Mouse (Mus musculus): ENCODE results near the gene Tnfrsf11a. TPM values are rescaled to one million over a fixed set of nuclear protein-coding genes. Genes with fewer than 3 reads are reported as not detected.

Tnfrsf11a gene
- total RNA-seq, 2 experiments from 2014 or later = 0.41 to 0.67 TPM

DNA sequence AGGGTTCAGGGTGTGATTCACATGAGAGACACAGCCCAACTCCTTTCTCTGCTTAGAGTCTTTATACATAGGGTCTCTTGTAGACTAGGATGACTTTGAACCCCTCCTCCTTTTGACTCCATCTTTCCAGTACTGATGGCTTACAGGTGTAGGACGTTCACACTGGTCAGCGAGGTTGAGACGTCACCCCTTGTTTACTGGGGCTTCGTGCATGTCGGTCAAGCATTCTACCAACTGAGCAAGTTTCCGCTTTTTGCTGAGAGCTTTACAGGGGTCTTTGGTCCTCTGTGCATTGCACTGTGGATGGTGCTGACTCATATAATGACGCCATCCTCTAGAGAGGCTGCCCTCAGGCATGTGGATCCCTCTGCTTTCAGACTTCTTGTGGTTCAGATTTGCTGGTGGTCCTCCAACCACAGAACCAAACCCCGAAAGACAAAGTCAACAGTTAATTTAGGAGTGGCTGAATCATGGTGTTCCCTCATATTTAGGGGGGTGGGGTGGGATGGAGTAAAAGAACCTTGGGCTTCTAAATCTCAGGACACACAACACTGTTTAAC, 47.3 kb downstream of the Tnfrsf11a start:
- DNase-seq = no peak

- DNase-seq = no peak
Observed at GRCm38 (mm10) chr1:105829171-105829570, 48.7 kb downstream of the Tnfrsf11a start.

DNA sequence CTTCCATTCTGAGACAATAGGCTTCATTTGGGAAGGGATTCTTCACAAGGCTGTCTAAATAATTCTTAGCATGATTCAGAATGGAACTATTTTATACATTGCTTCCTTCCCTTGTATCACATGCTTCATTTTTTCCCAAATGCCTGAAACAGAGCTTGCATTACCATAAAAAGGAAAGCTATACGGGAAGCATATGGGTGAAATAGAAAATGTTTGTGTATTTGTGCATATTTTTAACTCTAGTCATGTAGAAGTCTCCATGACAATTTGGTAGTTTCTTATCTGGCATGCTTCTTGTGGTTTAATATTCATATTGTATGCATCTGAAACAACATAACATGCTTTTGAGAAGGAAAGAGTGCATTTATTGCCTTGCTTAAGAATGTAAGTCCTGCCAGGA, 52.3 kb downstream of the Tnfrsf11a start:
- no peak for DNase-seq

DNA sequence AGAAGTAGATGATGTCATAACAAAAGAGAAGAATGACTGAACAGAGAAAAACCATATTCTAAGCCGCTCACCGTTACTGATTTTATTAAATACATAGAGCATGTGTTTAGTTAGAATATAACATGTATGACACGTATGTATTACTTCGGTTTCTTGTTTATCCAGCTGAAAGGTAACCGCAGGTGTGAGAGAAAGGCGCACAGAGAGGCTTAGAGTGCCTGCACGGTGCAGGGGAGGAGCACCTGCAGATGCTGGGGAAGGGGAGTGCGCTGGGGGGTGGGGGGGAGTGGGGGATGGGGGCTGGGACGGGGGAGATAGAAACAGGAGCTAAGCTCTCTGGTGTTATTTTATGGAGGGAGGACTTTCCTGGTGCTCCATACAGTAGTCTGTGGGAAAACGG, 62.4 kb downstream of the Tnfrsf11a start:
- DNase-seq = no peak

DNA sequence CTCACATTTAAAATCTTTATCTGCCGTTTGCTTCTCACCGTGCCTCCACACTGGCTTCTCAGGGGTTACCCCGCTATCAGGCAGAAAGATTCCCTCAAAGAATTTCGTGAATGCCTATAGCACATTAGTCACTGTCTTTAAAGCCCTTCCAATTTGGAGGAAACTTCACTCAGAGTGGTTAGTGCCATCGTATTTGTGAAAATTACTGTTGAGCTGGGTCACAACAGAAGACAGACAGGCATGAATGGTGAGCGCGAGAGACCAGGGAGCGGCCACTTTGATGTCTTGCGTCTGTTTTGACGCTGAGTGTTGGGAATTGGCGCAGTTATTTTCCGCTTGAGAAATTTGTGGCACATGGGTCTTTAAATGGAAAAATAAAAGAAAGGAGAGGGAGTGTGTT, 62.9 kb downstream of the Tnfrsf11a start:
- no peak for DNase-seq

DNA sequence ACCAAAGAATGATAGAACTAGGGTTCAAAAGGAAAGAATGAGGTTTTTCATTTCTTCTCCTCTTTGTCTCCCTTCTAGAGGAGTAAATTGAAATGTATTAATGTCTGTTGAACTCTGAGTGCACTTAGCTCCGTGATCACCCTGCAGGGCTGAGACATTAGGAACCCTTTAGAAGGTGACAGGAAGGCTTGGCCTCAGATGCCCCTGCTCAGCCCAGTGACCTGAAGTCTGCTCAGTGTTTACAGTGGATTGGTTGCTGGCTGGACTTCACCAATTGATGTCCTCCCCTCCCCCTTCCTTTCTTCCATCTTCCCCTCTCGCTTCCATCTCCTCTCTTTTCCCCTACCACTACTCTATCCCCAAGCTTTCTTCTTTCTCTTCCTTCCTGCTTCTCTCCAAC, 63.3 kb downstream of the Tnfrsf11a start:
- DNase-seq = no peak

GRCm38 (mm10) chr1:105844341-105845006, 64.0 kb downstream of the Tnfrsf11a start:
- DNase-seq = no peak

- DNase-seq = no peak
Observed at GRCm38 (mm10) chr1:105846431-105846830, 65.9 kb downstream of the Tnfrsf11a start.

- DNase-seq = no peak
Observed at GRCm38 (mm10) chr1:105848806-105849205, 68.3 kb downstream of the Tnfrsf11a start.

GRCm38 (mm10) chr1:105851341-105851740, 70.8 kb downstream of the Tnfrsf11a start:
- no peak for DNase-seq

GRCm38 (mm10) chr1:105859740-105860139, 79.2 kb downstream of the Tnfrsf11a start:
- DNase-seq = no peak

DNA sequence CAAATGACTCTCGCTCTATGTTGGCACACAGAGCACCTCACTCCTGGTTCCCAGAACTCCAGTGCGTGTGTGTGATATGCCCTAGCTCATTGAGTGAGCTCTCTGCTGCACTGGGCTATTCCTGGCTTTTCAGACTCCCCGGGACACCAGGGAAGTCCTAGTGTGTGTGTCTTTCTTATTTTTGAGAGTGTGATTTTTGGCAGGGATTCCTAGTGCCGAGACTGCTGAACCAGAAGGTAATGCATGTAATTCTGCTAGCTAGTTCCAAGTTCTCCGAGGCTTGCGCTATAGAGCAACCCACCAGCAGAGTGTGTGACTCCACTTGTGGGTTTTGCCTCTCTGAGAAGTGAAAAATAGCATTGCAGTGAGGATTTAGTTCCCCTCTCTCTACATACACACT, 96.1 kb downstream of the Tnfrsf11a start:
- no peak for DNase-seq

DNA sequence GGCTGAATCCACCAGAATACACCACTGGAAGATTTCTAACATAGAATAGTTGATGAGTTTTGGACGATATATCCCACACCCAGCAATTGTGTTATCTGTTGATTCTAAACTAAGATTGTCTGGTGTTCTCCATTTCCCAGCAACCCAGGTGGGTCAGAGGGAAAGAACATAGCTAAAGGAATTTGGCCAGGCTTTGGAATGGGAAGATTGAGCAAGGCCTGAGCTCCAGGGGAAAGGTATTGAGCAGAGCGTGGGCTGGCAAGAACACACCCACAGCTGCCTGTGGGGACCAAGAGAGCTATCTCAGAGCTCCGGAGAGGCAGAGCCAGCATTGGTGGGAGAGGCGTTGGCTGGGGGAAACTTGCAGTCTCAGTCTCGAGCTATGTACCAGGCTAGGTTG, 97.3 kb downstream of the Tnfrsf11a start:
- no peak for DNase-seq

GRCm38 (mm10) chr1:105878416-105878815, 97.9 kb downstream of the Tnfrsf11a start:
- no peak for DNase-seq

GRCm38 (mm10) chr1:105880555-105881304, 100.2 kb downstream of the Tnfrsf11a start:
- DNase-seq = no peak

- no peak for DNase-seq
Observed at GRCm38 (mm10) chr1:105881466-105881865, 100.9 kb downstream of the Tnfrsf11a start.

DNA sequence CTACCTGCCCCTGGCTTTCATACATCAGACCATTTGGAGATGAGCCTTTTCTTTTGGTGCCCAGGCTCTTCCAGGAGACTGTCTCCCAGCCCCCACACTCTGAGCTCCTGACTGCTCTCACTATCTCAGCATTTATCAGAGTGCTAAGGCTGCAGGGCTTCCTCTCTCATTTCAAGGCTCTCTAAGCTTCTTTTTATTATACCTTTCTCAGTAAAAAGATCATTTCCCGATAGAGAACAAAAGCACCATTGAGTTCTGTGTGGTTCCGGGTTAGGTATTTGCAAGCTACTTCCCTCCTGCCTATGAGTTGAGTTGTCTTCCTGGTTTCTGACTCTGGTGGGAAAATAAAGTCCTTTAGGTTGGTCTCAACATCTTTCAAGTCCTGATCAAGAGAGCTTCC, 103.0 kb downstream of the Tnfrsf11a start:
- DNase-seq = no peak

- DNase-seq = no peak
Observed at GRCm38 (mm10) chr1:105885101-105885500, 104.6 kb downstream of the Tnfrsf11a start.

GRCm38 (mm10) chr1:105885575-105885974, 105.1 kb downstream of the Tnfrsf11a start:
- no peak for DNase-seq

GRCm38 (mm10) chr1:105886358-105886757, 105.8 kb downstream of the Tnfrsf11a start:
- no peak for DNase-seq

DNA sequence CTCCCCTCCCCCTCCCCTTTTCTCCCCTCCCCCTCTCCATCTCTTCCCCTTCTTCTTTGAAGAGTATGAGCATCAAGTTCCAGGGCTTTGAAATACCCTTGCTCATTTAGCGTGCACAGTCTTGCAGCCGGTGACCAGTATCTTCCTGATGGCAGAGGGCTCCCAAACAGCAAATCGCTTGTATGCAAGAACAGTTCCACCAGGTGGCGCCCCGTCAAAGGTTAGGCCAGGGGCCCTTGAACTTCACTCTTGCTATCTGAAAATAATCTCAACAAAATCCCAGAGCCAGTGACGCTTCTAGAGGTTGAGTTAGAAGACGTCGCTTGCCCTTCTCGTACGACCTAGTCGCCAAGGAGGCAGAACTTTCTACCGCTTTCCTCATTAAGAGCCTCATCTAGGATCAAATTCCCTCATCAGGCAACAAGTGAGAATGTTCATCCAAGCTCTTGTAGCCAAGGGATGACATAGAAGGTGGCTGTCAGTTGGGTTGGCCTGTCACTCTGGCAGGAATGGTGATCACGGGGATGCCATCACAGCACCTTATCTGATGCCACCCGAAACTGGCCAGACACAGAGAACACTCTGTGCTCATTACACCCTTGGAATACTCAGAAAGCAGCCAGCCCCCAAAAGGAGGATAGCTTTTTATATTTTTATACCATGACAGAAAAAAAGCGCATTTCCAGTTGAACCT, 110.7 kb downstream of the Tnfrsf11a start:
- DNase-seq = peak; percentile 77

GRCm38 (mm10) chr1:105895019-105895418, 114.5 kb downstream of the Tnfrsf11a start:
- DNase-seq = no peak

Data from gastrocnemius, postnatal 25 days (tissue).